Mouse (Mus musculus) limb, embryonic 12.5 days (tissue): ENCODE data around the gene 1500011B03Rik. TPM values are rescaled to one million over a fixed set of nuclear protein-coding genes. Genes with fewer than 3 reads are reported as not detected.

Source experiments
- ATAC-seq: fragments of 200-750 bp; cut with Nextera tagmentation; 2 replicates; pipeline ENCODE4 v1.8.0; 2017; ENCODE audit warnings: low read depth, moderate TSS enrichment; ENCODE audit not compliant: insufficient number of reproducible peaks, insufficient read depth, low FRiP score, low TSS enrichment
- H3K27ac ChIP-seq: fragments of 300-500 bp; sonication (generic); 2 replicates; pipeline ENCODE4 v1.5.1; 2016; ENCODE audit warnings: mild to moderate bottlenecking, moderate library complexity
- H3K27me3 ChIP-seq: fragments of 300-500 bp; sonication (generic); 2 replicates; pipeline ENCODE4 v1.6.1; 2016; ENCODE audit warnings: mild to moderate bottlenecking, moderate library complexity
- H3K36me3 ChIP-seq: fragments of 300-500 bp; sonication (generic); 2 replicates; pipeline ENCODE4 v1.6.1; 2016; ENCODE audit warnings: mild to moderate bottlenecking, moderate library complexity
- H3K4me1 ChIP-seq: fragments of 300-500 bp; sonication (generic); replicated peaks from 2 replicates; pipeline ENCODE4 v1.6.1; 2016
- H3K4me2 ChIP-seq: fragments of 300-500 bp; sonication (generic); 2 replicates; pipeline ENCODE4 v1.6.1; 2016; ENCODE audit warnings: mild to moderate bottlenecking, moderate library complexity
- H3K4me3 ChIP-seq: fragments of 300-500 bp; sonication (generic); replicated peaks from 2 replicates; pipeline ENCODE4 v1.5.1; 2016; ENCODE audit warnings: mild to moderate bottlenecking
- H3K9ac ChIP-seq: fragments of 300-500 bp; sonication (generic); replicated peaks from 2 replicates; pipeline ENCODE4 v1.6.1; 2016; ENCODE audit warnings: mild to moderate bottlenecking, moderate library complexity
- H3K9me3 ChIP-seq: fragments of 300-500 bp; sonication (generic); 2 replicates; pipeline ENCODE4 v1.6.1; 2016; ENCODE audit warnings: mild to moderate bottlenecking, moderate library complexity
- WGBS: fragments of 180-500 bp; shearing (Covaris S2); methylation state at CpG from one replicate; pipeline ENCODE4 v1.1.7; 2016; 5-methylcytosine and 5-hydroxymethylcytosine counted together
- polyA plus RNA-seq: library from polyadenylated mRNA; unstranded; fragments of >200 nt; fragmentation: Nextera tagmentation; extraction: Ambion mirVana; gene quantifications from 2 replicates; pipeline ENCODE4 v1.2.1, GENCODE M21; 2016

1500011B03Rik gene
- polyA plus RNA-seq, 1 experiment from 2014 or later = 95.7 TPM

DNA sequence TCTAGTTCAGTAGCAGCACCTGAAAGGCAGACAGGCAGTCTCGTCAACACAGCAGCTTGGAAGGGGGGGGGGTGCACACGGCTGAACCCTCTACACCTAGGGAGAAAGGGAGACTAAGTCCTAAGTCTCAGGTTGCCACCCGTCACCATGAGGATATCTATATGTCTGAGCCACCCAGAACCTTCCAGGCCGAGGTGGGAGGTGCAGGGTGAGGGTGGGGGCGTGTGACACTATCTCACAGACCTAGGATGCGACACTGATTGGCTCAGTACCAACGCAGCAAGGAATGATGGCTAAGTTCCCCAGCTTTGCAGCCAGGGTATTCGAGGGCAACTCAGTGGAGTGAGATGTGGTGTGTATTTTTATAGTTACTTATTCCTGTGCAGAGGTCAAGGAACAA, 14.9 kb downstream of the 1500011B03Rik start:
- Histone ChIP-seq H3K36me3 (peaks cover 62% of the 10 kb centered on the region), H3K4me3 (no peak overlapping the region), H3K27me3 (no peaks in the 10 kb centered on the region), H3K4me2 (no peak overlapping the region), H3K4me1 (peaks cover 46% of the 10 kb centered on the region), H3K27ac (peak overlapping the region; percentile 56; the same call in 1 of the 2 replicates), H3K9me3 (no peaks in the 10 kb centered on the region), H3K9ac (no peak overlapping the region)
- WGBS = 52% methylated on average over 8 of the region's 8 CpGs
- ATAC-seq = 0 out of 2 replicates have a peak, but pooled peaks have one; percentile 28

DNA sequence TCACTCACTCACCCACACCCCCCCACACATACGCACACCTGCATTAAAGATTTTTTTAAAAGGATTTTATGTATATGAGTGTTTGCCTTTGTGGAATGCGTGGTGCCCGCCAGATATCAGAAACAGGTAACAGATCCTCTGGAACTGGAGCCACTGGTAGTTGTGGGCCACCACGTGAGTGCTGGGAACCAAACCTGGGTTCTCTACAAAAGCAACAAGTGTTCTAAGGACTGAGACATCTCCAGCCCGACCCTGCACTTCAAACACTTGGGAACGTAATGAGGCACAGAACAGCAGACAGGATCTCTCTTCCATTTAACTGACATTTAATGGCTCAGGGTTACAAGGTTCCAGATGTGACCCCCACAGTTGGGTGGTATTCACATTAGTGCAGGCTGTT, 15.4 kb downstream of the 1500011B03Rik start:
- H3K9me3 ChIP-seq = no peaks in the 10 kb centered on the region
- 47% methylated on average over 6 of the region's 6 CpGs for WGBS
- H3K27ac ChIP-seq = peak overlapping the region; percentile 62; the same call in 1 of the 2 replicates
- peaks cover 67% of the 10 kb centered on the region for H3K36me3 ChIP-seq
- no peak overlapping the region for H3K4me2 ChIP-seq
- H3K9ac ChIP-seq = no peak overlapping the region
- no peak overlapping the region for H3K4me3 ChIP-seq
- ATAC-seq = no peak
- no peaks in the 10 kb centered on the region for H3K27me3 ChIP-seq
- peaks cover 45% of the 10 kb centered on the region for H3K4me1 ChIP-seq

DNA sequence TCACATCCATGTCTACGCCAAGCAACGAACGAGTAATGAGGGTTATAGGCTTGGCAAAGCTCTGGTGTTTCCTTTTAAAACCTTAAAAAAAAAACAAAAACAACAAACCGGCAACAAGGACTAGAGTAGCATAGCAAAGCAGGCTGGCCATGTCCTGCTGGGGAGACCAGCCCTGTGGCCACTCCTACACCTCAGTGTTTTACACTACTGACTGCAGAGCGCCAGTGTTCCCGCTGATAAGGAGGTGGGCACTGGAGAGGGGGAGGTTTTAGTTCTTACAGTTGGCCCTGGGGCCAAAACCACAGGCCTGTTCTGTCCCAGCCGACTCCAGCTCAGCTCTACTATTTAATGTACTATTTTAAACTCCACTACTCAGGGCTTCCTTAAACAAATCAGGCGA, 15.8 kb downstream of the 1500011B03Rik start:
- H3K27me3 ChIP-seq = no peaks in the 10 kb centered on the region
- no peak overlapping the region for H3K9ac ChIP-seq
- no peaks in the 10 kb centered on the region for H3K9me3 ChIP-seq
- H3K4me1 ChIP-seq = peaks cover 41% of the 10 kb centered on the region
- H3K4me2 ChIP-seq = no peak overlapping the region
- 0 out of 2 replicates have a peak, but pooled peaks have one; percentile 43 for ATAC-seq
- WGBS = 23% methylated on average over 8 of the region's 8 CpGs
- peaks cover 71% of the 10 kb centered on the region for H3K36me3 ChIP-seq
- peak overlapping the region; percentile 62 for H3K27ac ChIP-seq
- no peak overlapping the region for H3K4me3 ChIP-seq

DNA sequence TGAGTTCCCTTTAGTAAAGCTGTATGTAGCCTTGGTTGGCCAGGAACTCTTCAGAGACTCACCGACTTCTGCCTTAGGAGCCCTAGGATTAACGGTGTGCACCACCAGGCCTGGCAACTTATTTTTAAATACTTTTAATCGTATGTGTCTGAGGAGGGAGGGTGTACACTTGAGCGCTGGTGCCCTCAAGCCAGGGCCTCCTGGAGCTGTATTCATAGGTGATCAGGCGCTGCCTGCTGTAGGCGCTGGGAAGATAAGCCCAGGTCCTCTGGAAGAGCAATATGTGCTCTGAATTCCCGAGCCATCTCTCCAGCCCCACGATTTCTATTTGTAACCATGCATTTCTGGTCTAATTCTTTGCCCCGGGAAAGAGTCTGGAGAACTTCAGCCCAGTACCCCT, 16.2 kb downstream of the 1500011B03Rik start:
- Histone ChIP-seq H3K36me3 (peaks cover 74% of the 10 kb centered on the region), H3K4me1 (peaks cover 37% of the 10 kb centered on the region), H3K9ac (no peak overlapping the region), H3K9me3 (no peaks in the 10 kb centered on the region), H3K27ac (peak overlapping the region; percentile 62), H3K27me3 (no peaks in the 10 kb centered on the region), H3K4me3 (no peak overlapping the region), H3K4me2 (no peak overlapping the region)
- no peak for ATAC-seq
- WGBS = 51% methylated on average over 9 of the region's 9 CpGs

DNA sequence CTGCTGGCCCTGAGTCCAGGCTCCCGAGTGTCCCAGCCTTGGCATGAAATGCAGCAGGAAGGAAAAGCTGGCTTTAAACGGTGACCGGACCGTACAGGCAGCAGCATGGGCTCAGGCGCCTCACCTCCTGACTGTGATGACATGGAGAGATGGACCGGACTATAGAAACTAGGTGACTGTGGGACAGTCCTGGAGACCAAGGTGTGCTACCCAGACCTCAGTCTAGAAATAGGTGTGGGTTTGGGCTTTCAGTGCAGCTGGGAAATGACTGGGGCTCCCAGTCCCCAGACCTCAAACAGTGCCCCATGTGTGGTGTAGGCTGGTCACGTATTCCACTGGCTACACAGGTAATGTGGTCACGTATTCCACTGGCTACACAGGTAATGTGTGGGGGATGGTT, 16.6 kb downstream of the 1500011B03Rik start:
- WGBS = 84% methylated on average over 8 of the region's 8 CpGs
- Histone ChIP-seq H3K4me2 (no peak overlapping the region), H3K9ac (no peak overlapping the region), H3K9me3 (no peaks in the 10 kb centered on the region), H3K4me1 (peaks cover 35% of the 10 kb centered on the region), H3K27me3 (no peaks in the 10 kb centered on the region), H3K27ac (peak overlapping the region; percentile 62), H3K4me3 (no peak overlapping the region), H3K36me3 (peaks cover 78% of the 10 kb centered on the region)
- no peak for ATAC-seq

DNA sequence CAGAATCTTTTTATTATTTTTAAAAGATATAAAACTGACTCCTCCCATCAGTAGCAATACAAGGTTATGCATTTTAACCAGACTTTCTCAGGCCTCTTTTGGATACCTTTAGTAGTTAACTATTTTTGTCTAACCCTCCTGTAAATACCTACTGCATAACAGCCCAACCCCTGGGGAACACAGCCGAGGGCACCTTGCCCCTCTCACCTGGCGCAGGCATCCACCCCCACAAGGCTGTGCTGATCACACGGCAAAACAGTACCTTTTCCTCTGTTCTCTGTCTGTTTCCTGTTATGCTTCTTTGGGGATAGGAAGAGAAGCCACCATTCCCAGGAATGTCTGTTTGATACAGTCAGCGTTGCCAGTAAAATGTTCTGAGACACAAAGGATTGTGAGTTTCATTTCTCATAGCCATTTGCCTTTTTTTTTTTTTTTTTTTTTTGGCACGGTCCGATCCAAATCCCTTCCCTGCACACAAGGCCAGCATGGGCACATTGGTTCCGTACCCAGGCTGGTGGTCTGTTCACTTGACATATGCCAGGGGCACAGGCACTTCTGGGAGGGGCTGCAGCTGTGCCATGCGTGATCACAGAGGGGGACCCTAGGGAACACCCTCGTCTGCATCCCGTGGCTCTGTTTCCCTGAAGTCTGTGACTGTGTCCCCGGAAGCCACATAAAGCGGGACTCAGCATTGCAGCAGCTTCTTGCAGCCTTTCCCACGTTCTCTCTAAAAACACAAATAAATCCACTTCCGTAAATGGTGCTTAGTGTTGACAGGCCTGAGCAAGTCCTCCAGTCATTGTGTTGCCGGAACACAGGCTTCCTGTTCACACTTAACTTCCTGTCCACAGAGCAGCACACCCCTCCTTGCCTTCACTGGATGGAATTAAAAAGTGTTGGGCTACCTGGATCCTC, 17.6 kb downstream of the 1500011B03Rik start:
- no peaks in the 10 kb centered on the region for H3K27me3 ChIP-seq
- H3K9me3 ChIP-seq = no peaks in the 10 kb centered on the region
- peaks cover 81% of the 10 kb centered on the region for H3K36me3 ChIP-seq
- 71% methylated on average over 15 of the region's 15 CpGs for WGBS
- H3K4me1 ChIP-seq = peaks cover 39% of the 10 kb centered on the region
- no peak overlapping the region for H3K4me3 ChIP-seq
- no peak overlapping the region for H3K4me2 ChIP-seq
- H3K27ac ChIP-seq = peak overlapping the region; percentile 62
- H3K9ac ChIP-seq = no peak overlapping the region
- no peak for ATAC-seq

DNA sequence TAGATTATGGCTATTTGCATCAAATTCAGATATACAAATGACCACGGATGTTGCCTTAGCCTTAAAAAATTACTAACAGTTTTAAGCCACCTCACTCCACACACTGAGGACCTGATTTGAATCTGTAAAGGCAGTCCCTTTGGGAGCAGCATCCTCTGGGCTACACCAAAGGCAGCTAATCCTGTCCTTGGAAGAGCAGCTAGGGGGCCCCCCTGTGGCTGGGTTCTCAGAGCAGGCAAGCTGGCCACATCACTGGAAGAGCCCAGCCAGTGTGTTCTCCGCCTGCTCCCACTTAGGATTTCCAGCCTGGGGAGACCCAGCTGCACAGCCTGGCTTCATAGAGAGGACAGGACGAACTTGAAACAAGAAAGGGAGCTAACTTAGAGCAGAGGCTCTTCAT, 18.3 kb downstream of the 1500011B03Rik start:
- no peak overlapping the region for H3K4me2 ChIP-seq
- H3K9me3 ChIP-seq = no peaks in the 10 kb centered on the region
- H3K27ac ChIP-seq = no peak overlapping the region
- no peak for ATAC-seq
- 43% methylated on average over 3 of the region's 3 CpGs for WGBS
- no peaks in the 10 kb centered on the region for H3K27me3 ChIP-seq
- no peak overlapping the region; the same call in 1 of the 2 replicates for H3K9ac ChIP-seq
- no peak overlapping the region for H3K4me3 ChIP-seq
- peaks cover 39% of the 10 kb centered on the region for H3K4me1 ChIP-seq
- H3K36me3 ChIP-seq = peaks cover 83% of the 10 kb centered on the region

DNA sequence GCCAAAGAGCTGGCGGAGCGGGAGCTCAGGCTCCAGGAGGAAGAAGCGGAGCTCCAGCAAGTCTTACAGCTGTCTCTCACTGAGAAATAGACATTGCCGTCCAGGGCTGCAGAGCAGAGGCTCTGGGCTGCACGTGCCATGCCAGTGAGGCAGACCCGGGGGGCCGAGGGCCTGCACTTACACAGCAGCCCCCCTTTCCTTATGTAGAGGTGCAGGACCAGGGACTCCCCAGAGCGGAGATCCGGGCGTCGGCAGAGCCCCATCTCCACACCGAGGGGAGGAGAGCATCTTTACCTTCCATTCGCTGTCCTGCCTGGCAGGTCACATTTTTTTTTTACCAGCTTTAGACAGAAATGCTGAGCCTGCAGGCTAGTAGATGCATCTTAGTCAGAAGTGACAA, 18.9 kb downstream of the 1500011B03Rik start:
- Histone ChIP-seq H3K4me3 (no peak overlapping the region), H3K9ac (no peak overlapping the region), H3K9me3 (no peaks in the 10 kb centered on the region), H3K4me1 (peaks cover 38% of the 10 kb centered on the region), H3K27ac (no peak overlapping the region), H3K4me2 (no peak overlapping the region), H3K27me3 (no peaks in the 10 kb centered on the region), H3K36me3 (peaks cover 84% of the 10 kb centered on the region)
- WGBS = 90% methylated on average over 13 of the region's 13 CpGs
- ATAC-seq = no peak

DNA sequence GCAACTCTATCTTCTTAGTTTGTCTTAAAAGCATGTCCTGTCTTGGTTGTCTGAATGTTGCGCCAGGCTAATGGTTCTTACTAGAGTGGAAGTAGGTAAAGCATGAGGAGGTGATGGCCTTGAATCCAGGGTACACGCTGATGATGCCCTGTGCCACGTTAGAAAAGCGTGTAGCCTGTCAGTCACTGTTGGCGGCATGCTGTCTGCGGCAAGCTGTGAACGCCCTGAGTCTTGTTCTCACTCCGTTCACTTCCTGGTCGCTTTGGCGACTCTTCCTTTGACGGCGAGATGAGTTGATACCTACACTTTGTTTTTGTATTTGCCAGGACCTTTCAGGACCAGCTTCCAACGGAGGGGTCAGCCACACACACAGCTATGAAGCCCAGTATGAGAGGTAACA, 20.0 kb downstream of the 1500011B03Rik start:
- peaks cover 27% of the 10 kb centered on the region for H3K4me1 ChIP-seq
- no peaks in the 10 kb centered on the region for H3K9me3 ChIP-seq
- H3K4me2 ChIP-seq = no peak overlapping the region
- no peaks in the 10 kb centered on the region for H3K27me3 ChIP-seq
- WGBS = 91% methylated on average over 13 of the region's 13 CpGs
- no peak for ATAC-seq
- H3K4me3 ChIP-seq = no peak overlapping the region
- H3K9ac ChIP-seq = no peak overlapping the region
- peaks cover 84% of the 10 kb centered on the region for H3K36me3 ChIP-seq
- H3K27ac ChIP-seq = no peak overlapping the region

DNA sequence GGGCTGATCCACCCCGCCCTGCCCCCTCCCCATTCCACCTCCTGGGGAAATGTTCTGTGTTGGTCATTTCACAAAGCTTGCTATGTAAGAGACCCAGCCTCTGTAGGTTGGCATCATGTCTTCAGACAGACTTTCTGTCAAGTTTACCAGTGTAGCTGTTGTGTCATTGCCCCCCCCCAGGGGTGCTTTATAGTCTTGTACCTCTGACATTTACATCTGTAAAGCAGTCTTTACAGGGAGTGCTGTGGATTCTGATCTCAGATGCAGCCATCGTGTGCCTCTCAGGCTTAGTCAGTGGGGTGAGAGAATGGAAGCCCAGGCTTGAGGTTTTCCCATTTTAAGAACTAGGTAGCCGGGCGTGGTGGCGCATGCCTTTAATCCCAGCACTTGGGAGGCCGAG, 21.4 kb downstream of the 1500011B03Rik start:
- no peak overlapping the region for H3K4me3 ChIP-seq
- no peak overlapping the region for H3K4me2 ChIP-seq
- H3K9ac ChIP-seq = no peak overlapping the region
- 90% methylated on average over 6 of the region's 6 CpGs for WGBS
- no peaks in the 10 kb centered on the region for H3K9me3 ChIP-seq
- H3K4me1 ChIP-seq = peaks cover 14% of the 10 kb centered on the region
- ATAC-seq = no peak
- H3K27ac ChIP-seq = no peak overlapping the region
- H3K27me3 ChIP-seq = no peaks in the 10 kb centered on the region
- H3K36me3 ChIP-seq = peaks cover 87% of the 10 kb centered on the region

DNA sequence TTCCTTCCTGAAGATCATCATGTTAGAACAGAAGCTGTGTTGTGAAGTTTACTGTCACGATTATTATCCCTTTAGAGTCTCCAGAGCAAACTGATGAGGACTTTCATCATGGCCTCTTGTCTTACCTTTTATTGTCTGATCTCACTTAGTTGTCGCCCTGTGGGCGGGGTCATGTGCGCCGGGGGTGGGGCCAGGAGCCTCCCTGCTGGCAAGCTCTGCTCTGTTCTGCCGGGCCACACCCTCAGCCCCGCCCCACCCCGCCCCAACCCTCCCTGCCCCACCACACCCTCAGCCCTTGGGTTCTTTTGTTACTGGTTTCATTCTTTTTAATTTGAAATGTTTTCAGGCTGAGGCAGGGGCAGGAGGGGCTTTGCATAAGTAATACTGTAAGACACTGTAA, 22.2 kb downstream of the 1500011B03Rik start:
- Histone ChIP-seq H3K9me3 (no peaks in the 10 kb centered on the region), H3K4me3 (no peak overlapping the region), H3K27me3 (peaks cover 4% of the 10 kb centered on the region; the same call in 1 of the 2 replicates), H3K4me1 (peaks cover 14% of the 10 kb centered on the region), H3K9ac (no peak overlapping the region), H3K4me2 (no peak overlapping the region), H3K27ac (no peak overlapping the region), H3K36me3 (peaks cover 81% of the 10 kb centered on the region)
- ATAC-seq = no peak
- 19% methylated on average over 8 of the region's 8 CpGs for WGBS
